ENCODE assay signal across 8 mouse cellular contexts in the genomic region with DNA sequence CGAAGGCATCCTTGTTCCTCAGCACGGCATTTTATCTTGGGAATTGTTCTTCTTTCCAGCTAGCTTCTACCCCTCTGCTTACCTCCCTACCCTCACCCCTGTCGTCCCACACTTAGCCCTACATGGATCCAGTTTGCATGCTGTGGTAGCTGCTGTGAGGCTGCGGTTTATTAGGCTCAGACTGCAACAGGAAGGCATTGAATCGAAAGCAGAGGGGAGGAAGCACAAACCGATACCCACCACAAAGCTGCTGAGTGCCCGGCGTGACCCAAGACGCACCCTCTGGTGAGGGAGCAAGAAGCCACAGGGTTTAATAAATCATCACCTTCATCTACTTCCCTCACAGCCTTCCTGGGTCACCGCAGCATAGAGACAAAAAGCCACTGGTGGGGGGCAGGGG. TPM values are rescaled to one million over a fixed set of nuclear protein-coding genes. Genes with fewer than 3 reads are reported as not detected.
DNase-seq lines count a peak whose midpoint lies in the region; ATAC-seq and TF ChIP-seq lines count a peak whose summit lies in the region.

No protein-coding gene starts in this region.

- peak overlapping the region; percentile 56 for H3K27ac ChIP-seq in forebrain, embryonic 10.5 days
- no peak overlapping the region for H3K27ac ChIP-seq in forebrain, embryonic 16.5 days (ENCODE audit: low read length)
- H3K27ac ChIP-seq in hindbrain, postnatal 0 days, result no peak overlapping the region
- peak overlapping the region; percentile 96 for H3K27ac ChIP-seq in macrophage
- no peak overlapping the region for H3K27ac ChIP-seq in cerebellum, adult 2 months (ENCODE audit: insufficient read depth, low read length)

- no peaks in the 10 kb centered on the region for H3K9me3 ChIP-seq in forebrain, embryonic 10.5 days
- H3K9me3 ChIP-seq in forebrain, embryonic 16.5 days (ENCODE audit: control insufficient read depth, low read length), result no peaks in the 10 kb centered on the region
- H3K9me3 ChIP-seq in hindbrain, postnatal 0 days (ENCODE audit: low read length), result no peaks in the 10 kb centered on the region

- H3K4me2 ChIP-seq in forebrain, embryonic 16.5 days (ENCODE audit: low read length), result no peak overlapping the region
- peak overlapping the region; percentile 33; the same call in 1 of the 2 replicates for H3K4me2 ChIP-seq in hindbrain, postnatal 0 days (ENCODE audit: low read depth, low read length)

- no peak overlapping the region for H3K4me3 ChIP-seq in forebrain, embryonic 10.5 days
- H3K4me3 ChIP-seq in forebrain, embryonic 16.5 days (replicated peaks; ENCODE audit: low read length), result no peak overlapping the region
- no peak overlapping the region for H3K4me3 ChIP-seq in hindbrain, postnatal 0 days (ENCODE audit: low read length)
- H3K4me3 ChIP-seq in macrophage (ENCODE audit: inconsistent target), result no peak overlapping the region; the same call in 1 of the 2 replicates
- no peak overlapping the region for H3K4me3 ChIP-seq in cerebellum, adult 2 months (replicated peaks; ENCODE audit: insufficient read depth, low read depth, low read length)

- TF ChIP-seq POLR2A in cerebellum, adult 2 months (IDR thresholded peaks at IDR 0.05; ENCODE audit: borderline replicate concordance, insufficient read depth, low read length), result no peak

- WGBS in forebrain, embryonic 10.5 days, result 32% methylated on average over 10 of the region's 10 CpGs
- WGBS in forebrain, embryonic 16.5 days, result 34% methylated on average over 10 of the region's 10 CpGs
- WGBS in hindbrain, postnatal 0 days, result 16% methylated on average over 10 of the region's 10 CpGs
- WGBS in macrophage (ENCODE audit: missing documents), result 0% methylated on average over 10 of the region's 10 CpGs
- WGBS in cerebellum, adult 2 months, result 36% methylated on average over 10 of the region's 10 CpGs

- H3K27me3 ChIP-seq in forebrain, embryonic 10.5 days (ENCODE audit: poor library complexity, severe bottlenecking), result peaks cover 25% of the 10 kb centered on the region
- 0 out of 2 replicates have a peak, but pooled peaks cover 2% of the 10 kb centered on the region for H3K27me3 ChIP-seq in forebrain, embryonic 16.5 days (replicated peaks; ENCODE audit: control insufficient read depth, insufficient read depth, low read length)
- H3K27me3 ChIP-seq in hindbrain, postnatal 0 days (ENCODE audit: insufficient read depth, low read length), result no peaks in the 10 kb centered on the region
- no peaks in the 10 kb centered on the region for H3K27me3 ChIP-seq in splenic B cell, adult 2 months (ENCODE audit: control insufficient read depth, insufficient read depth, low read length, poor library complexity, severe bottlenecking)
- no peaks in the 10 kb centered on the region for H3K27me3 ChIP-seq in cerebellum, adult 2 months (ENCODE audit: control insufficient read depth, insufficient read depth, low read length)

- no peak for TF ChIP-seq CTCF in hindbrain, postnatal 0 days (IDR thresholded peaks at IDR 0.05; ENCODE audit: low read depth)
- TF ChIP-seq CTCF in cerebellum, adult 2 months (IDR thresholded peaks at IDR 0.05; ENCODE audit: borderline replicate concordance, insufficient read depth, low read depth, low read length), result no peak

- no peaks in the 10 kb centered on the region for H3K36me3 ChIP-seq in forebrain, embryonic 10.5 days (replicated peaks)
- no peaks in the 10 kb centered on the region for H3K36me3 ChIP-seq in forebrain, embryonic 16.5 days (ENCODE audit: control insufficient read depth, insufficient read depth)
- H3K36me3 ChIP-seq in hindbrain, postnatal 0 days (ENCODE audit: insufficient read depth, low read length), result no peaks in the 10 kb centered on the region
- H3K36me3 ChIP-seq in macrophage (ENCODE audit: inconsistent target), result peaks cover 3% of the 10 kb centered on the region; the same call in 1 of the 2 replicates
- H3K36me3 ChIP-seq in splenic B cell, adult 2 months (ENCODE audit: control insufficient read depth, insufficient read depth, low read length, poor library complexity, severe bottlenecking), result no peaks in the 10 kb centered on the region

- peaks cover 20% of the 10 kb centered on the region; the same call in 1 of the 2 replicates for H3K79me2 ChIP-seq in macrophage (ENCODE audit: inconsistent target)

- peaks cover 52% of the 10 kb centered on the region for H3K4me1 ChIP-seq in forebrain, embryonic 10.5 days
- peaks cover 8% of the 10 kb centered on the region for H3K4me1 ChIP-seq in forebrain, embryonic 16.5 days (replicated peaks; ENCODE audit: control insufficient read depth, insufficient read depth, low read length)
- peaks cover 7% of the 10 kb centered on the region for H3K4me1 ChIP-seq in hindbrain, postnatal 0 days (ENCODE audit: insufficient read depth, low read length)
- peaks cover 3% of the 10 kb centered on the region; the same call in 1 of the 2 replicates for H3K4me1 ChIP-seq in cerebellum, adult 2 months (ENCODE audit: control insufficient read depth, insufficient read depth, low read length)

- no peak for DNase-seq in forebrain, embryonic 10.5 days (ENCODE audit: extremely low spot score, low spot score)
- no peak for DNase-seq in hindbrain, postnatal 0 days (ENCODE audit: low spot score)
- DNase-seq in splenic B cell, adult 2 months (ENCODE audit: low read depth, low spot score), result peak; percentile 79
- no peak for DNase-seq in right cerebral cortex, postnatal 14 days
- no peak for DNase-seq in cerebellum, adult 2 months

- H3K9ac ChIP-seq in forebrain, embryonic 16.5 days (replicated peaks; ENCODE audit: low read depth, low read length), result no peak overlapping the region
- no peak overlapping the region for H3K9ac ChIP-seq in hindbrain, postnatal 0 days (replicated peaks; ENCODE audit: low read length)

- no peak for ATAC-seq in forebrain, embryonic 16.5 days
- ATAC-seq in activated CD4-positive, CD25-positive, alpha-beta regulatory T cell, adult 4 months, result peak; percentile 58
- no peak for ATAC-seq in hindbrain, postnatal 0 days

RNA-seq across cellular contexts. Expression of a gene that starts 31.1 kb away (rescaled TPM):
- polyA plus RNA-seq in forebrain, embryonic 10.5 days (2016; fragmentation: Nextera tagmentation; extraction: Ambion mirVana), result 114 TPM in 2 replicates
- 108 and 110 TPM in 2 replicates for polyA plus RNA-seq in forebrain, embryonic 16.5 days (2015; fragmentation: Nextera tagmentation; extraction: Ambion mirVana)
- polyA plus RNA-seq in activated CD4-positive, CD25-positive, alpha-beta regulatory T cell, adult 4 months (2017; shearing (Covaris generic)), result 10 to 100 TPM; 73.7 to 77.3 TPM
- 50.9 and 54.6 TPM in 2 replicates for total RNA-seq in hindbrain, postnatal 0 days (2014; rRNA removed)
- polyA plus RNA-seq in hindbrain, postnatal 0 days (2015; fragmentation: Nextera tagmentation; extraction: Ambion mirVana), result 94.7 and 95.1 TPM in 2 replicates
- 10 to 100 TPM; 26.2 to 71.5 (median 55.2) TPM for total RNA-seq in macrophage (2018; cell fraction: chromatin; rRNA removed)
- 10 to 100 TPM; 40.0 to 61.6 (median 46.5) TPM for total RNA-seq in macrophage (2018; cell fraction: cytosol; rRNA removed)
- 10 to 100 TPM; 23.0 to 61.2 (median 43.5) TPM for total RNA-seq in macrophage (2018; cell fraction: nucleus; rRNA removed)
- 34.5 to 49.9 TPM (median 40.5 TPM) in 3 replicates for polyA plus RNA-seq in macrophage (2018)
- polyA plus RNA-seq in cerebellum, adult 2 months (2012; rRNA removed), result 69.9 and 70.5 TPM in 2 replicates

RNA-seq across cellular contexts. Expression of a gene that starts 43.6 kb away (rescaled TPM):
- polyA plus RNA-seq in forebrain, embryonic 10.5 days (2016; fragmentation: Nextera tagmentation; extraction: Ambion mirVana), result 18.5 and 18.7 TPM in 2 replicates
- 82.1 and 83.9 TPM in 2 replicates for polyA plus RNA-seq in forebrain, embryonic 16.5 days (2015; fragmentation: Nextera tagmentation; extraction: Ambion mirVana)
- polyA plus RNA-seq in activated CD4-positive, CD25-positive, alpha-beta regulatory T cell, adult 4 months (2017; shearing (Covaris generic)), result 10 to 100 TPM in 1 of 2 experiments, 1 to 10 TPM in 1; 8.0 to 10.8 TPM
- total RNA-seq in hindbrain, postnatal 0 days (2014; rRNA removed), result 79.6 TPM in 2 replicates
- 44.4 and 48.1 TPM in 2 replicates for polyA plus RNA-seq in hindbrain, postnatal 0 days (2015; fragmentation: Nextera tagmentation; extraction: Ambion mirVana)
- 10 to 100 TPM in 20 of 26 experiments, 1 to 10 TPM in 6; 2.0 to 39.8 (median 20.4) TPM for total RNA-seq in macrophage (2018; cell fraction: chromatin; rRNA removed)
- total RNA-seq in macrophage (2018; cell fraction: cytosol; rRNA removed), result 10 to 100 TPM in 14 of 26 experiments, 1 to 10 TPM in 12; 2.6 to 21.3 (median 10.6) TPM
- total RNA-seq in macrophage (2018; cell fraction: nucleus; rRNA removed), result 10 to 100 TPM in 19 of 26 experiments, 1 to 10 TPM in 7; 3.6 to 37.2 (median 17.8) TPM
- polyA plus RNA-seq in macrophage (2018), result 5.4 to 7.6 TPM (median 6.0 TPM) in 3 replicates
- polyA plus RNA-seq in cerebellum, adult 2 months (2012; rRNA removed), result 88.6 and 93.9 TPM in 2 replicates

Comparison
In these comparisons a context has a peak if more than half of its experiments do, and no peak if none do; other contexts are left out.
1. H3K27ac ChIP-seq: peak in forebrain, embryonic 10.5 days (single experiment) and macrophage (single experiment); none in forebrain, embryonic 16.5 days (single experiment), hindbrain, postnatal 0 days (single experiment) and cerebellum, adult 2 months (single experiment).